Mouse (Mus musculus) liver, adult 2 months (tissue): ENCODE data around the gene Helz. TPM values are rescaled to one million over a fixed set of nuclear protein-coding genes. Genes with fewer than 3 reads are reported as not detected.

Experiments
- DNase-seq: peaks from one replicate; pipeline ENCODE4 v3.0.0-alpha.2; 2011; ENCODE audit warnings: low read depth, low spot score; ENCODE audit errors: extremely low read depth
- H3K27ac ChIP-seq: fragments of 200-500 bp; replicated peaks from 2 replicates; pipeline ENCODE4 v1.5.1; 2012; ENCODE audit warnings: low read depth, mild to moderate bottlenecking, control low read depth, inconsistent platforms, low read length; ENCODE audit not compliant: insufficient read depth
- H3K27me3 ChIP-seq: fragments of 200-500 bp; 2 replicates; pipeline ENCODE4 v1.6.1; 2012; ENCODE audit warnings: mild to moderate bottlenecking, moderate library complexity, low read length, inconsistent platforms; ENCODE audit not compliant: control insufficient read depth, insufficient read depth
- H3K36me3 ChIP-seq: fragments of 200-500 bp; 2 replicates; pipeline ENCODE4 v1.6.1; 2012; ENCODE audit warnings: low read length, inconsistent platforms; ENCODE audit not compliant: control insufficient read depth, insufficient read depth
- H3K4me1 ChIP-seq: fragments of 200-500 bp; 2 replicates; pipeline ENCODE4 v1.6.1; 2011; ENCODE audit warnings: low read length; ENCODE audit not compliant: control insufficient read depth, insufficient read depth
- H3K4me3 ChIP-seq: fragments of 200-500 bp; 2 replicates; pipeline ENCODE4 v1.5.1; 2011; ENCODE audit warnings: low read depth, mild to moderate bottlenecking, control low read depth, low read length, moderate library complexity; ENCODE audit not compliant: insufficient read depth
- H3K79me2 ChIP-seq: fragments of 200-500 bp; 2 replicates; pipeline ENCODE4 v1.6.1; 2012; ENCODE audit warnings: inconsistent platforms, mild to moderate bottlenecking, low read length, moderate library complexity; ENCODE audit not compliant: control insufficient read depth, insufficient read depth
- H3K9ac ChIP-seq: fragments of 200-500 bp; 2 replicates; pipeline ENCODE4 v1.6.1; 2012; ENCODE audit warnings: low read depth, mild to moderate bottlenecking, control low read depth, inconsistent platforms, low read length
- CTCF ChIP-seq: fragments of 200-500 bp; IDR thresholded peaks from 2 replicates; pipeline ENCODE4 v1.5.1; 2011; ENCODE audit warnings: low read depth, low read length, control low read depth
- POLR2A ChIP-seq: fragments of 200-500 bp; IDR thresholded peaks from 2 replicates; pipeline ENCODE4 v1.6.1; 2011; ENCODE audit warnings: low read length, control low read depth; ENCODE audit not compliant: insufficient read depth; ENCODE audit errors: extremely low read depth
- WGBS: fragments of 180-500 bp; shearing (Covaris S2); methylation state at CpG from one replicate; pipeline ENCODE4 v1.1.7; 2018; 5-methylcytosine and 5-hydroxymethylcytosine counted together
- polyA plus RNA-seq: library from polyadenylated mRNA; depleted of rRNA; stranded (reverse); fragments of >200 nt; gene quantifications from 2 replicates; pipeline ENCODE4 v1.2.3, GENCODE M21; 2012
- total RNA-seq: library from RNA; depleted of rRNA; stranded (reverse); fragments of >200 nt; gene quantifications from 2 replicates; pipeline ENCODE4 v1.2.3, GENCODE M21; 2014

The Helz gene
- total and polyA plus RNA-seq, 2 experiments, result 5.3 to 6.4 TPM

GRCm38 (mm10) chr11:107524966-107525365 is 22.8 kb upstream of the Helz start:
- Histone ChIP-seq H3K4me3 (no peak overlapping the region), H3K27me3 (no peaks in the 10 kb centered on the region), H3K4me1 (peaks cover 2% of the 10 kb centered on the region; the same call in 1 of the 2 replicates), H3K36me3 (no peaks in the 10 kb centered on the region), H3K9ac (no peak overlapping the region), H3K79me2 (no peaks in the 10 kb centered on the region), H3K27ac (no peak overlapping the region)
- WGBS, result 96% methylated on average over 1 of the region's 1 CpGs
- DNase-seq, result no peak
- TF ChIP-seq CTCF, result no peak
- no peak for TF ChIP-seq POLR2A

GRCm38 (mm10) chr11:107527632-107528031 is 20.1 kb upstream of the Helz start:
- H3K27ac ChIP-seq, result no peak overlapping the region
- H3K79me2 ChIP-seq, result no peaks in the 10 kb centered on the region
- no peaks in the 10 kb centered on the region for H3K27me3 ChIP-seq
- no peak for DNase-seq
- WGBS, result 96% methylated on average over 3 of the region's 3 CpGs
- no peaks in the 10 kb centered on the region for H3K36me3 ChIP-seq
- H3K4me1 ChIP-seq, result no peaks in the 10 kb centered on the region; the same call in 1 of the 2 replicates
- no peak overlapping the region for H3K9ac ChIP-seq
- no peak overlapping the region for H3K4me3 ChIP-seq
- no peak for TF ChIP-seq CTCF
- TF ChIP-seq POLR2A, result no peak

GRCm38 (mm10) chr11:107529320-107529719 is 18.4 kb upstream of the Helz start:
- no peak for DNase-seq
- H3K36me3 ChIP-seq, result no peaks in the 10 kb centered on the region
- H3K4me3 ChIP-seq, result no peak overlapping the region
- H3K9ac ChIP-seq, result no peak overlapping the region
- TF ChIP-seq POLR2A (no peak), CTCF (no peak)
- no peaks in the 10 kb centered on the region for H3K79me2 ChIP-seq
- H3K27me3 ChIP-seq, result no peaks in the 10 kb centered on the region
- H3K4me1 ChIP-seq, result no peaks in the 10 kb centered on the region; the same call in 1 of the 2 replicates
- peak overlapping the region; percentile 22; the same call in 1 of the 2 replicates for H3K27ac ChIP-seq
- 65% methylated on average over 8 of the region's 8 CpGs for WGBS

- no peak for TF ChIP-seq POLR2A
- no peak for TF ChIP-seq CTCF
- no peak overlapping the region for H3K27ac ChIP-seq
- no peaks in the 10 kb centered on the region for H3K27me3 ChIP-seq
- no peaks in the 10 kb centered on the region; the same call in 1 of the 2 replicates for H3K4me1 ChIP-seq
- no peak overlapping the region for H3K9ac ChIP-seq
- no peaks in the 10 kb centered on the region for H3K79me2 ChIP-seq
- H3K36me3 ChIP-seq, result no peaks in the 10 kb centered on the region
- no peak overlapping the region for H3K4me3 ChIP-seq
- WGBS, result 86% methylated on average over 4 of the region's 4 CpGs
- DNase-seq, result no peak
These were observed 16.3 kb upstream of the Helz start for GRCm38 (mm10) chr11:107531445-107531844.

- no peak for DNase-seq
- H3K27ac ChIP-seq, result no peak overlapping the region
These were observed 15.5 kb upstream of the Helz start for GRCm38 (mm10) chr11:107532271-107532670.

GRCm38 (mm10) chr11:107538994-107539393 is 8.7 kb upstream of the Helz start:
- WGBS, result 90% methylated on average over 4 of the region's 4 CpGs
- Histone ChIP-seq H3K9ac (no peak overlapping the region), H3K4me1 (no peaks in the 10 kb centered on the region), H3K79me2 (no peaks in the 10 kb centered on the region), H3K4me3 (no peak overlapping the region), H3K36me3 (no peaks in the 10 kb centered on the region), H3K27me3 (no peaks in the 10 kb centered on the region), H3K27ac (no peak overlapping the region)
- no peak for TF ChIP-seq POLR2A
- no peak for TF ChIP-seq CTCF
- DNase-seq, result no peak

More at GRCm38 (mm10) chr11:107532271-107532670, 15.5 kb upstream of the Helz start:
- 45% methylated on average over 5 of the region's 5 CpGs for WGBS
- Histone ChIP-seq H3K9ac (no peak overlapping the region), H3K27me3 (no peaks in the 10 kb centered on the region), H3K4me3 (no peak overlapping the region), H3K4me1 (no peaks in the 10 kb centered on the region; the same call in 1 of the 2 replicates), H3K36me3 (no peaks in the 10 kb centered on the region), H3K79me2 (no peaks in the 10 kb centered on the region)
- TF ChIP-seq POLR2A, result no peak
- no peak for TF ChIP-seq CTCF
